Mouse (Mus musculus) embryonic facial prominence, embryonic 11.5 days (tissue): ENCODE results near the gene Gm20518. TPM values are rescaled to one million over a fixed set of nuclear protein-coding genes. Genes with fewer than 3 reads are reported as not detected.

Experiments
- ATAC-seq: fragments of 200-750 bp; cut with Nextera tagmentation; replicated peaks from 2 replicates; pipeline ENCODE4 v1.8.0; 2017; ENCODE audit warnings: low read depth; ENCODE audit not compliant: insufficient number of reproducible peaks, low FRiP score, low TSS enrichment
- DNase-seq: peaks from one replicate; pipeline ENCODE4 v3.0.0-alpha.2; 2015; ENCODE audit warnings: low spot score
- H3K27ac ChIP-seq: fragments of 300-500 bp; sonication (generic); replicated peaks from 2 replicates; pipeline ENCODE4 v1.5.1; 2014; ENCODE audit warnings: mild to moderate bottlenecking, low read depth, low read length, control low read depth
- H3K27me3 ChIP-seq: fragments of 300-500 bp; sonication (generic); 2 replicates; pipeline ENCODE4 v1.6.1; 2014; ENCODE audit warnings: mild to moderate bottlenecking, low read length, moderate library complexity, mixed read lengths; ENCODE audit not compliant: control insufficient read depth, insufficient read depth
- H3K36me3 ChIP-seq: fragments of 300-500 bp; sonication (generic); replicated peaks from 2 replicates; pipeline ENCODE4 v1.6.1; 2014; ENCODE audit warnings: low read depth, mild to moderate bottlenecking, low read length, moderate library complexity, mixed read lengths; ENCODE audit not compliant: control insufficient read depth, insufficient read depth
- H3K4me1 ChIP-seq: fragments of 300-500 bp; sonication (generic); 2 replicates; pipeline ENCODE4 v1.6.1; 2014; ENCODE audit warnings: low read length, mixed read lengths; ENCODE audit not compliant: control insufficient read depth, insufficient read depth
- H3K4me2 ChIP-seq: fragments of 300-500 bp; sonication (generic); 2 replicates; pipeline ENCODE4 v1.6.1; 2014; ENCODE audit warnings: low read depth, mild to moderate bottlenecking, control low read depth, low read length, moderate library complexity
- H3K4me3 ChIP-seq: fragments of 300-500 bp; sonication (generic); 2 replicates; pipeline ENCODE4 v1.5.1; 2014; ENCODE audit warnings: low read depth, low read length, control low read depth
- H3K9ac ChIP-seq: fragments of 300-500 bp; sonication (generic); replicated peaks from 2 replicates; pipeline ENCODE4 v1.6.1; 2014; ENCODE audit warnings: mild to moderate bottlenecking, control low read depth, low read length
- H3K9me3 ChIP-seq: fragments of 300-500 bp; sonication (generic); replicated peaks from 2 replicates; pipeline ENCODE4 v1.6.1; 2016; ENCODE audit warnings: mild to moderate bottlenecking, low read length, inconsistent platforms, mixed read lengths; ENCODE audit not compliant: control insufficient read depth
- WGBS: fragments of 180-500 bp; shearing (Covaris S2); extraction: QIAGEN DNeasy Blood & Tissue Kit; methylation state at CpG from one replicate; pipeline ENCODE4 v1.1.7; 2014; 5-methylcytosine and 5-hydroxymethylcytosine counted together
- polyA plus RNA-seq: library from polyadenylated mRNA; unstranded; fragments of >200 nt; fragmentation: Nextera tagmentation; extraction: Ambion mirVana; gene quantifications from 2 replicates; pipeline ENCODE4 v1.2.1, GENCODE M21; 2014

Gm20518 gene
- polyA plus RNA-seq, 1 experiment from 2014 or later: 0.14 TPM

DNA sequence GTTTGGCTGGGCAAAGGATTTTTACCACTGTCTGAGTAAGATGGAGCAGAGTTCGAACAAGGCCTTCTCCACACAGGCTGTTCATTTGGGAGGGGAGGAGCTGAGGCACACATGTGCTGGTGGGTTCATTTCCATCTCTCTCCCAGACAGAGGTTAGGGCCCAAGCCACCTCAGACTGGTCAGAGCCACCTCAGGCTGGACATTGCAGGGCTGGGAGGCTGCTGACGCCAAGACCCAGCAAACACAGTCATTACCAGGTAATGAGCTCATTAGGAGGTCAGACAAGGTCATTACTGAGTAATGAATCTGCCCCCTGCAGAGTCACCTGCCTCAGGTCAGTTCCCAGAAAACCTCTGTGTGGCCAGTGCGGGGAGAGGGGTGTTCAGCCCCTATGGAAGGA is 62.6 kb downstream of the Gm20518 start:
- ATAC-seq (no peak), DNase-seq (no peak)
- Histone ChIP-seq H3K9ac (no peak overlapping the region), H3K27me3 (peaks cover 37% of the 10 kb centered on the region), H3K4me3 (no peak overlapping the region), H3K36me3 (no peaks in the 10 kb centered on the region), H3K27ac (no peak overlapping the region), H3K9me3 (no peaks in the 10 kb centered on the region), H3K4me2 (no peak overlapping the region), H3K4me1 (peaks cover 5% of the 10 kb centered on the region; the same call in 1 of the 2 replicates)
- WGBS: 50% methylated on average over 3 of the region's 3 CpGs

GRCm38 (mm10) chr16:17828229-17828628 is 63.2 kb downstream of the Gm20518 start:
- no peak overlapping the region for H3K4me3 ChIP-seq
- H3K4me2 ChIP-seq: no peak overlapping the region
- H3K9me3 ChIP-seq: no peaks in the 10 kb centered on the region
- no peak for ATAC-seq
- no peak overlapping the region for H3K9ac ChIP-seq
- 78% methylated on average over 2 of the region's 2 CpGs for WGBS
- no peaks in the 10 kb centered on the region for H3K36me3 ChIP-seq
- no peak for DNase-seq
- H3K27me3 ChIP-seq: peaks cover 30% of the 10 kb centered on the region
- no peak overlapping the region for H3K27ac ChIP-seq
- H3K4me1 ChIP-seq: peaks cover 3% of the 10 kb centered on the region; the same call in 1 of the 2 replicates

DNA sequence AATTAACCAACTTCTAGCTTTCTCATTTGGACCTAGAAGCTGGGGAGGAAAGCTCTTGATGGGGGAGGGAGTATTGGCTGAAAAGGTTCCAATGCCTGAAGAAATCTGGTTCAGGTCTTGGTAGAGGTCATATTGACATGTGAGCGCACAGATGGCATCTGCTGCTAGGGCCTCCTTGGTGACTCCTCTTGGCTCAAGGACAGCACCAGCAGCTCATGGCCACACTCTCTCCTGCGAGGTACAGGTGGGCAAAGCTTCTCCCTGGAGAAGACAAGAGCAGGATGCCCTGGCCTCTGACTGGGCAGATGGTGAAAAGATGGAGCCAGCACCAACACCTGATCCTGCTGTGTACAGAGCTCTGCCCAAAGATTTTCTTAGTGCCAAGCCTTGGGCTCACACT is 65.0 kb downstream of the Gm20518 start:
- no peak overlapping the region for H3K4me3 ChIP-seq
- no peaks in the 10 kb centered on the region for H3K9me3 ChIP-seq
- whole genome bisulfite sequencing: 84% methylated on average over 2 of the region's 2 CpGs
- H3K27ac ChIP-seq: no peak overlapping the region
- H3K4me2 ChIP-seq: no peak overlapping the region
- H3K9ac ChIP-seq: no peak overlapping the region
- DNase-seq: no peak
- no peak for ATAC-seq
- no peaks in the 10 kb centered on the region for H3K4me1 ChIP-seq
- no peaks in the 10 kb centered on the region for H3K36me3 ChIP-seq
- peaks cover 14% of the 10 kb centered on the region for H3K27me3 ChIP-seq

DNA sequence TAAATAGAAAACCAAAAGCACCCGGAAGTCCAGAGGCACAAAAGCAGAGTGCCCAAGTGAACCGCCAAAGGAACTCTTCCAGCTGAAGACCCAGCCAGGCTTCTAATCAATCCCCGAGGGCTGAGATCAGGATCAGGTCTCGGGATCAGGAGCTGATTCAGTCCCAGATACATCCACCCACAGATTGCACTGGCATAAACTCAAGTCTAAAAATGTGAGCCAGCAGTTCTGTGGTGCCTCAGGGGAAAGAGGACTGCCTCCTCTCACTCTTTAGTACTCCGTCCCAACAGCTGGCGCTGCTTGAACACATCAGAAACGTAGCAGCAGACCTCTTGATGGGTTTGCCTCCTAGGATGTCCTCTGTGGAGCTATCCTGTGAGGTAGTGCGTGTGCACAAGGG is 74.9 kb downstream of the Gm20518 start:
- ATAC-seq (no peak), DNase-seq (no peak)
- peaks cover 2% of the 10 kb centered on the region; the same call in 1 of the 2 replicates for H3K27me3 ChIP-seq
- no peaks in the 10 kb centered on the region for H3K36me3 ChIP-seq
- no peak overlapping the region for H3K27ac ChIP-seq
- H3K4me3 ChIP-seq: no peak overlapping the region
- H3K4me1 ChIP-seq: peaks cover 3% of the 10 kb centered on the region; the same call in 1 of the 2 replicates
- H3K9ac ChIP-seq: no peak overlapping the region
- 78% methylated on average over 8 of the region's 8 CpGs for WGBS
- no peaks in the 10 kb centered on the region for H3K9me3 ChIP-seq
- no peak overlapping the region for H3K4me2 ChIP-seq

GRCm38 (mm10) chr16:17815411-17816402 is 75.8 kb downstream of the Gm20518 start:
- 2% methylated on average over 63 of the region's 63 CpGs for WGBS

GRCm38 (mm10) chr16:17813173-17813572 is 78.3 kb downstream of the Gm20518 start:
- H3K36me3 ChIP-seq: no peaks in the 10 kb centered on the region
- H3K4me2 ChIP-seq: no peak overlapping the region
- H3K27me3 ChIP-seq: peaks cover 2% of the 10 kb centered on the region; the same call in 1 of the 2 replicates
- WGBS: 42% methylated on average over 4 of the region's 4 CpGs
- no peak for DNase-seq
- no peaks in the 10 kb centered on the region for H3K9me3 ChIP-seq
- no peak for ATAC-seq
- no peak overlapping the region for H3K27ac ChIP-seq
- H3K4me1 ChIP-seq: peaks cover 7% of the 10 kb centered on the region; the same call in 1 of the 2 replicates
- no peak overlapping the region for H3K9ac ChIP-seq
- no peak overlapping the region for H3K4me3 ChIP-seq

More at GRCm38 (mm10) chr16:17815411-17816402, 75.8 kb downstream of the Gm20518 start:
- Histone ChIP-seq H3K36me3 (no peaks in the 10 kb centered on the region), H3K9me3 (no peaks in the 10 kb centered on the region), H3K27me3 (peaks cover 2% of the 10 kb centered on the region; the same call in 1 of the 2 replicates), H3K9ac (peak overlapping the region; percentile 79), H3K4me1 (peaks cover 3% of the 10 kb centered on the region; the same call in 1 of the 2 replicates), H3K4me3 (peak overlapping the region; percentile 43), H3K27ac (no peak overlapping the region), H3K4me2 (peak overlapping the region; percentile 90)
- ATAC-seq: peak; percentile 79
- DNase-seq: peak; percentile 84

DNA sequence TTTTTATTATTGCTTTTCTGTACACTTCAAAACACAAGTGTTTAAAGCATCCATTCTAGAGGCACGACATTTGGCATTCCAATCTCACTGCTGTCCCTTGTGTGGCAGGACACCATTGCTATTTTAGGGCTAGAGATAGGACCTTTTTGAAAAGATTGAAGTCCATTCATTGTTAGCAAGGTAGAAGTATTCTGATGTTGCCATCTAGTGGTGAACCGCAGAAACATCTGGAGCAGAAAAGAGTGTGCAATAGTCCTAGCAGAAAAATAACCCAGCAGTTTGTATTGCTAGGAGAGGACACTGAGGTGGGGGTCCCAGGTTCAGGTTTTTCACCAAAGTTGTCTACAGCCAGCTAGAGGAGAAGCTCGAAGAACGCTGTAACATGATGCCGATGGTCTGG is 79.4 kb downstream of the Gm20518 start:
- WGBS: 6% methylated on average over 5 of the region's 5 CpGs
- Histone ChIP-seq H3K27ac (no peak overlapping the region), H3K9me3 (no peaks in the 10 kb centered on the region), H3K4me3 (no peak overlapping the region), H3K36me3 (no peaks in the 10 kb centered on the region), H3K27me3 (peaks cover 2% of the 10 kb centered on the region; the same call in 1 of the 2 replicates), H3K9ac (no peak overlapping the region), H3K4me1 (peaks cover 10% of the 10 kb centered on the region), H3K4me2 (no peak overlapping the region)
- ATAC-seq (no peak), DNase-seq (peak; percentile 80)

DNA sequence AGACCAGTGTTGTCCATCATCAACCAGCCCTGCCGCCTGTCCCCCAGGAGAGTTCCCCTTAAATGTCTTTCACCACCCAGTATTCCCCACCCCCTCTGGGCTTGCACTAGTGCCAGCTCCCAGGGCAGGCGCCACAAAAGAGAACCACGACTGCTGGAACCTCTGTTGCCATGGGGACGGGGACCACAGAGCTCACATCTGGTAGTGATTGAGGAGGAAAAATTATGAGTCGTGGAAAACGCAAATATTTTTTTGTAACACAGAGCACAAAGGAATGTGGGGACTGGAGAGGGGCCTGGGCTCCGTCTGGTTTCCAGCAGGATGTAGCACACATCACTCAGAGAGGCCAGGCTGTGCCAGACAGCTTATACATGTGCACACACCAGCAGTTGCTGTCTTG is 81.8 kb downstream of the Gm20518 start:
- DNase-seq (peak; percentile 93), ATAC-seq (peak; percentile 81)
- WGBS: 7% methylated on average over 7 of the region's 7 CpGs
- H3K4me1 ChIP-seq: peaks cover 16% of the 10 kb centered on the region
- no peaks in the 10 kb centered on the region for H3K9me3 ChIP-seq
- peaks cover 8% of the 10 kb centered on the region for H3K27me3 ChIP-seq
- no peaks in the 10 kb centered on the region for H3K36me3 ChIP-seq
- H3K4me2 ChIP-seq: no peak overlapping the region
- no peak overlapping the region for H3K4me3 ChIP-seq
- H3K9ac ChIP-seq: peak overlapping the region; percentile 10
- H3K27ac ChIP-seq: peak overlapping the region; percentile 83
